Mouse (Mus musculus) lung, embryonic 16.5 days (tissue): ENCODE results near the gene Ifnl3. TPM values are rescaled to one million over a fixed set of nuclear protein-coding genes. Genes with fewer than 3 reads are reported as not detected.

Experiments used
- ATAC-seq: fragments of 200-750 bp; cut with Nextera tagmentation; 2 replicates; pipeline ENCODE4 v1.8.0; 2017; ENCODE audit warnings: low read depth, mild to moderate bottlenecking, moderate library complexity
- H3K27ac ChIP-seq: fragments of 300-500 bp; sonication (generic); 2 replicates; pipeline ENCODE4 v1.5.1; 2014; ENCODE audit warnings: mild to moderate bottlenecking, control low read depth, low read length
- H3K27me3 ChIP-seq: fragments of 300-500 bp; sonication (generic); 2 replicates; pipeline ENCODE4 v1.6.1; 2014; ENCODE audit warnings: low read depth, low read length, mixed read lengths; ENCODE audit not compliant: control insufficient read depth, insufficient read depth
- H3K36me3 ChIP-seq: fragments of 300-500 bp; sonication (generic); 2 replicates; pipeline ENCODE4 v1.6.1; 2014; ENCODE audit warnings: low read length; ENCODE audit not compliant: control insufficient read depth, insufficient read depth
- H3K4me1 ChIP-seq: fragments of 300-500 bp; sonication (generic); replicated peaks from 2 replicates; pipeline ENCODE4 v1.6.1; 2014; ENCODE audit warnings: low read length, mixed read lengths; ENCODE audit not compliant: control insufficient read depth, insufficient read depth
- H3K4me2 ChIP-seq: fragments of 300-500 bp; sonication (generic); 2 replicates; pipeline ENCODE4 v1.6.1; 2014; ENCODE audit warnings: low read depth, low read length, control low read depth
- H3K4me3 ChIP-seq: fragments of 300-500 bp; sonication (generic); 2 replicates; pipeline ENCODE4 v1.5.1; 2014; ENCODE audit warnings: mild to moderate bottlenecking, low read length, control low read depth
- H3K9ac ChIP-seq: fragments of 300-500 bp; sonication (generic); 2 replicates; pipeline ENCODE4 v1.6.1; 2014; ENCODE audit warnings: low read length, control low read depth
- H3K9me3 ChIP-seq: fragments of 300-500 bp; sonication (generic); 2 replicates; pipeline ENCODE4 v1.6.1; 2016; ENCODE audit warnings: low read length; ENCODE audit not compliant: control insufficient read depth
- WGBS: fragments of 180-500 bp; shearing (Covaris S2); extraction: QIAGEN DNeasy Blood & Tissue Kit; methylation state at CpG from one replicate; pipeline ENCODE4 v1.1.7; 2014; 5-methylcytosine and 5-hydroxymethylcytosine counted together
- polyA plus RNA-seq: library from polyadenylated mRNA; unstranded; fragments of >200 nt; fragmentation: Nextera tagmentation; extraction: Ambion mirVana; gene quantifications from 2 replicates; pipeline ENCODE4 v1.2.1, GENCODE M21; 2015

Ifnl3 gene
- polyA plus RNA-seq, 1 experiment from 2014 or later = not detected

GRCm38 (mm10) chr7:28557708-28558107, 35.1 kb downstream of the Ifnl3 start:
- Histone ChIP-seq H3K9ac (no peak overlapping the region), H3K27me3 (no peaks in the 10 kb centered on the region), H3K4me1 (peaks cover 24% of the 10 kb centered on the region), H3K9me3 (no peaks in the 10 kb centered on the region), H3K4me2 (no peak overlapping the region), H3K4me3 (no peak overlapping the region), H3K36me3 (peaks cover 19% of the 10 kb centered on the region), H3K27ac (peak overlapping the region; percentile 59)
- WGBS = 60% methylated on average over 6 of the region's 6 CpGs
- no peak for ATAC-seq

GRCm38 (mm10) chr7:28558486-28558885, 35.9 kb downstream of the Ifnl3 start:
- Histone ChIP-seq H3K9me3 (no peaks in the 10 kb centered on the region), H3K27ac (peak overlapping the region; percentile 77), H3K36me3 (peaks cover 27% of the 10 kb centered on the region), H3K4me2 (no peak overlapping the region), H3K4me3 (no peak overlapping the region), H3K4me1 (peaks cover 24% of the 10 kb centered on the region), H3K9ac (no peak overlapping the region), H3K27me3 (no peaks in the 10 kb centered on the region)
- 34% methylated on average over 4 of the region's 4 CpGs for WGBS
- peak; percentile 91 for ATAC-seq

- H3K9ac ChIP-seq = no peak overlapping the region
- H3K27ac ChIP-seq = no peak overlapping the region
- H3K4me2 ChIP-seq = no peak overlapping the region
- H3K9me3 ChIP-seq = no peaks in the 10 kb centered on the region
- H3K4me3 ChIP-seq = no peak overlapping the region
- H3K4me1 ChIP-seq = peaks cover 24% of the 10 kb centered on the region
- no peaks in the 10 kb centered on the region for H3K27me3 ChIP-seq
- ATAC-seq = no peak
- 85% methylated on average over 10 of the region's 10 CpGs for WGBS
- H3K36me3 ChIP-seq = peaks cover 37% of the 10 kb centered on the region
Measured at GRCm38 (mm10) chr7:28560856-28561255, 38.2 kb downstream of the Ifnl3 start.

- no peak for ATAC-seq
- H3K9me3 ChIP-seq = no peaks in the 10 kb centered on the region
- whole genome bisulfite sequencing = 90% methylated on average over 11 of the region's 11 CpGs
- H3K36me3 ChIP-seq = peaks cover 39% of the 10 kb centered on the region
- H3K27me3 ChIP-seq = no peaks in the 10 kb centered on the region
- no peak overlapping the region for H3K9ac ChIP-seq
- H3K4me1 ChIP-seq = peaks cover 20% of the 10 kb centered on the region
- no peak overlapping the region for H3K4me3 ChIP-seq
- H3K27ac ChIP-seq = no peak overlapping the region
- no peak overlapping the region for H3K4me2 ChIP-seq
Measured at GRCm38 (mm10) chr7:28561967-28562366, 39.3 kb downstream of the Ifnl3 start.

GRCm38 (mm10) chr7:28562371-28562770, 39.7 kb downstream of the Ifnl3 start:
- 89% methylated on average over 13 of the region's 13 CpGs for WGBS
- Histone ChIP-seq H3K9me3 (no peaks in the 10 kb centered on the region), H3K27me3 (no peaks in the 10 kb centered on the region), H3K36me3 (peaks cover 43% of the 10 kb centered on the region), H3K27ac (no peak overlapping the region), H3K4me1 (peaks cover 20% of the 10 kb centered on the region), H3K4me3 (no peak overlapping the region), H3K9ac (no peak overlapping the region), H3K4me2 (no peak overlapping the region)
- no peak for ATAC-seq

- H3K27me3 ChIP-seq = no peaks in the 10 kb centered on the region
Measured at GRCm38 (mm10) chr7:28562951-28563350, 40.3 kb downstream of the Ifnl3 start.

GRCm38 (mm10) chr7:28565407-28565806, 42.8 kb downstream of the Ifnl3 start:
- ATAC-seq = no peak
- Histone ChIP-seq H3K27ac (no peak overlapping the region), H3K36me3 (peaks cover 41% of the 10 kb centered on the region), H3K4me1 (peaks cover 14% of the 10 kb centered on the region), H3K4me2 (no peak overlapping the region), H3K9ac (no peak overlapping the region), H3K4me3 (no peak overlapping the region), H3K9me3 (no peaks in the 10 kb centered on the region), H3K27me3 (no peaks in the 10 kb centered on the region)
- WGBS = 74% methylated on average over 5 of the region's 5 CpGs

More at GRCm38 (mm10) chr7:28562951-28563350, 40.3 kb downstream of the Ifnl3 start:
- peaks cover 17% of the 10 kb centered on the region for H3K4me1 ChIP-seq
- no peak overlapping the region for H3K9ac ChIP-seq
- H3K4me2 ChIP-seq = no peak overlapping the region
- H3K27ac ChIP-seq = no peak overlapping the region
- no peak for ATAC-seq
- H3K9me3 ChIP-seq = no peaks in the 10 kb centered on the region
- peaks cover 49% of the 10 kb centered on the region for H3K36me3 ChIP-seq
- WGBS = 90% methylated on average over 13 of the region's 13 CpGs
- H3K4me3 ChIP-seq = no peak overlapping the region

GRCm38 (mm10) chr7:28567539-28567938, 44.9 kb downstream of the Ifnl3 start:
- H3K9ac ChIP-seq = no peak overlapping the region
- H3K27me3 ChIP-seq = no peaks in the 10 kb centered on the region
- no peak overlapping the region for H3K4me2 ChIP-seq
- no peak for ATAC-seq
- peaks cover 34% of the 10 kb centered on the region for H3K4me1 ChIP-seq
- H3K36me3 ChIP-seq = peaks cover 31% of the 10 kb centered on the region
- H3K9me3 ChIP-seq = no peaks in the 10 kb centered on the region
- no peak overlapping the region for H3K4me3 ChIP-seq
- WGBS = 84% methylated on average over 4 of the region's 4 CpGs
- H3K27ac ChIP-seq = no peak overlapping the region

GRCm38 (mm10) chr7:28568253-28568652, 45.6 kb downstream of the Ifnl3 start:
- Histone ChIP-seq H3K27ac (no peak overlapping the region), H3K27me3 (no peaks in the 10 kb centered on the region), H3K36me3 (peaks cover 24% of the 10 kb centered on the region)

More at GRCm38 (mm10) chr7:28568253-28568652, 45.6 kb downstream of the Ifnl3 start:
- Histone ChIP-seq H3K9me3 (no peaks in the 10 kb centered on the region), H3K4me3 (no peak overlapping the region), H3K4me2 (no peak overlapping the region), H3K9ac (no peak overlapping the region), H3K4me1 (peaks cover 38% of the 10 kb centered on the region)
- no peak for ATAC-seq
